Mouse (Mus musculus) frontal cortex, adult 2 months (tissue): Measurements from ENCODE around the gene Cpxm1. TPM values are rescaled to one million over a fixed set of nuclear protein-coding genes. Genes with fewer than 3 reads are reported as not detected.

Experiments used
- DNase-seq, 2 experiments: peaks; one replicate each; pipeline ENCODE4 v3.0.0; 2022; ENCODE audit warnings: low spot score in 1 of 2; ENCODE audit errors: extremely low spot score in 1 of 2
- polyA plus RNA-seq: library from polyadenylated mRNA; depleted of rRNA; stranded (reverse); fragments of >200 nt; gene quantifications from 2 replicates; pipeline ENCODE4 v1.2.3, GENCODE M21; 2012; rRNA removed

Gene Cpxm1
- polyA plus RNA-seq, 1 experiment = 16.3 TPM

- DNase-seq = no peak
Observed at GRCm38 (mm10) chr2:130350376-130350775, 47.0 kb downstream of the Cpxm1 start.

GRCm38 (mm10) chr2:130341220-130341580 lies 56.2 kb downstream of the Cpxm1 start:
- DNase-seq = no peak

Other genes with a start within 250 kb of the Cpxm1 start
- 125 and 136 TPM in 2 replicates for gene Snrpb, start 218.2 kb downstream of the Cpxm1 start, polyA plus RNA-seq
- 0.04 TPM in 1 of 2 replicates, not detected in the other for gene Tmc2, start 202.4 kb downstream of the Cpxm1 start, polyA plus RNA-seq
- gene Nop56, start 123.1 kb downstream of the Cpxm1 start, polyA plus RNA-seq = 158 and 163 TPM in 2 replicates
- 340 and 363 TPM in 2 replicates for gene Idh3b, start 113.0 kb downstream of the Cpxm1 start, polyA plus RNA-seq
- gene Ebf4, start 102.4 kb downstream of the Cpxm1 start, polyA plus RNA-seq = 12.8 and 12.9 TPM in 2 replicates
- not detected in 2 replicates for gene Gm28372, start 7.7 kb upstream of the Cpxm1 start, polyA plus RNA-seq
- gene 1700020A23Rik, start 7.7 kb upstream of the Cpxm1 start, polyA plus RNA-seq = not detected in 2 replicates
- not detected in 2 replicates for gene Tmem239, start 8.9 kb upstream of the Cpxm1 start, polyA plus RNA-seq
- gene Vps16, start 26.8 kb upstream of the Cpxm1 start, polyA plus RNA-seq = 98.1 and 115 TPM in 2 replicates
- 22.7 and 24.3 TPM in 2 replicates for gene Pced1a, start 27.1 kb upstream of the Cpxm1 start, polyA plus RNA-seq
- 143 and 161 TPM in 2 replicates for gene Ptpra, start 52.7 kb upstream of the Cpxm1 start, polyA plus RNA-seq
- gene Mrps26, start 166.2 kb upstream of the Cpxm1 start, polyA plus RNA-seq = 80.5 and 86.1 TPM in 2 replicates
- 0.76 TPM in 1 of 2 replicates, not detected in the other for gene Oxt, start 178.6 kb upstream of the Cpxm1 start, polyA plus RNA-seq
- gene Avp, start 185.0 kb upstream of the Cpxm1 start, polyA plus RNA-seq = 0.50 and 0.76 TPM in 2 replicates
- 3.8 TPM in 2 replicates for gene Fastkd5, start 232.5 kb upstream of the Cpxm1 start, polyA plus RNA-seq
- 9.8 and 11.2 TPM in 2 replicates for gene Ubox5, start 232.5 kb upstream of the Cpxm1 start, polyA plus RNA-seq
- 114 and 133 TPM in 2 replicates for gene Lzts3, start 245.2 kb upstream of the Cpxm1 start, polyA plus RNA-seq